Mouse (Mus musculus) embryonic facial prominence, embryonic 11.5 days (tissue): ENCODE data around the gene Rbpms2. TPM values are rescaled to one million over a fixed set of nuclear protein-coding genes. Genes with fewer than 3 reads are reported as not detected.
"Not testable (repeated sequence)": the region's sequence is repeated elsewhere in the genome, so short reads cannot be mapped to it uniquely, and the experiment has no call there.

Experiments
- ATAC-seq: fragments of 200-750 bp; cut with Nextera tagmentation; replicated peaks from 2 replicates; pipeline ENCODE4 v1.8.0; 2017; ENCODE audit warnings: low read depth; ENCODE audit not compliant: insufficient number of reproducible peaks, low FRiP score, low TSS enrichment
- DNase-seq: peaks from one replicate; pipeline ENCODE4 v3.0.0-alpha.2; 2015; ENCODE audit warnings: low spot score
- H3K27ac ChIP-seq: fragments of 300-500 bp; sonication (generic); replicated peaks from 2 replicates; pipeline ENCODE4 v1.5.1; 2014; ENCODE audit warnings: mild to moderate bottlenecking, low read depth, low read length, control low read depth
- H3K27me3 ChIP-seq: fragments of 300-500 bp; sonication (generic); 2 replicates; pipeline ENCODE4 v1.6.1; 2014; ENCODE audit warnings: mild to moderate bottlenecking, low read length, moderate library complexity, mixed read lengths; ENCODE audit not compliant: control insufficient read depth, insufficient read depth
- H3K36me3 ChIP-seq: fragments of 300-500 bp; sonication (generic); replicated peaks from 2 replicates; pipeline ENCODE4 v1.6.1; 2014; ENCODE audit warnings: low read depth, mild to moderate bottlenecking, low read length, moderate library complexity, mixed read lengths; ENCODE audit not compliant: control insufficient read depth, insufficient read depth
- H3K4me1 ChIP-seq: fragments of 300-500 bp; sonication (generic); 2 replicates; pipeline ENCODE4 v1.6.1; 2014; ENCODE audit warnings: low read length, mixed read lengths; ENCODE audit not compliant: control insufficient read depth, insufficient read depth
- H3K4me2 ChIP-seq: fragments of 300-500 bp; sonication (generic); 2 replicates; pipeline ENCODE4 v1.6.1; 2014; ENCODE audit warnings: low read depth, mild to moderate bottlenecking, control low read depth, low read length, moderate library complexity
- H3K4me3 ChIP-seq: fragments of 300-500 bp; sonication (generic); 2 replicates; pipeline ENCODE4 v1.5.1; 2014; ENCODE audit warnings: low read depth, low read length, control low read depth
- H3K9ac ChIP-seq: fragments of 300-500 bp; sonication (generic); replicated peaks from 2 replicates; pipeline ENCODE4 v1.6.1; 2014; ENCODE audit warnings: mild to moderate bottlenecking, control low read depth, low read length
- H3K9me3 ChIP-seq: fragments of 300-500 bp; sonication (generic); replicated peaks from 2 replicates; pipeline ENCODE4 v1.6.1; 2016; ENCODE audit warnings: mild to moderate bottlenecking, low read length, inconsistent platforms, mixed read lengths; ENCODE audit not compliant: control insufficient read depth
- WGBS: fragments of 180-500 bp; shearing (Covaris S2); extraction: QIAGEN DNeasy Blood & Tissue Kit; methylation state at CpG from one replicate; pipeline ENCODE4 v1.1.7; 2014; 5-methylcytosine and 5-hydroxymethylcytosine counted together
- polyA plus RNA-seq: library from polyadenylated mRNA; unstranded; fragments of >200 nt; fragmentation: Nextera tagmentation; extraction: Ambion mirVana; gene quantifications from 2 replicates; pipeline ENCODE4 v1.2.1, GENCODE M21; 2014

The Rbpms2 gene
- polyA plus RNA-seq, 1 experiment from 2014 or later: 20.4 TPM

- DNase-seq: no peak
- H3K4me2 ChIP-seq: peak overlapping the region; percentile 78
- H3K36me3 ChIP-seq: no peaks in the 10 kb centered on the region
- no peaks in the 10 kb centered on the region; the same call in none of the 2 replicates for H3K4me1 ChIP-seq
- no peak overlapping the region for H3K27ac ChIP-seq
- no peaks in the 10 kb centered on the region for H3K27me3 ChIP-seq
- peak overlapping the region; percentile 75 for H3K9ac ChIP-seq
- H3K9me3 ChIP-seq: no peaks in the 10 kb centered on the region
- no peak for ATAC-seq
- WGBS: 0% methylated on average over 3 of the region's 3 CpGs
- peak overlapping the region; percentile 76 for H3K4me3 ChIP-seq
Measured at GRCm38 (mm10) chr9:65677119-65677462, 47.6 kb downstream of the Rbpms2 start.

GRCm38 (mm10) chr9:65679181-65679761, 49.8 kb downstream of the Rbpms2 start:
- Histone ChIP-seq H3K27ac (peak overlapping the region; percentile 54), H3K4me3 (peak overlapping the region; percentile 24), H3K27me3 (no peaks in the 10 kb centered on the region), H3K4me2 (peak overlapping the region; percentile 45), H3K9me3 (no peaks in the 10 kb centered on the region), H3K36me3 (no peaks in the 10 kb centered on the region), H3K9ac (peak overlapping the region; percentile 25; the same call in 1 of the 2 replicates), H3K4me1 (no peaks in the 10 kb centered on the region; the same call in none of the 2 replicates)
- ATAC-seq (no peak; the same call in 1 of the 2 replicates), DNase-seq (peak; percentile 63)
- 12% methylated on average over 5 of the region's 5 CpGs for WGBS

- Histone ChIP-seq H3K9me3 (no peaks in the 10 kb centered on the region), H3K27me3 (no peaks in the 10 kb centered on the region), H3K4me2 (no peak overlapping the region), H3K4me1 (no peaks in the 10 kb centered on the region; the same call in none of the 2 replicates), H3K36me3 (peaks cover under 1% of the 10 kb centered on the region; the same call in 1 of the 2 replicates), H3K4me3 (no peak overlapping the region), H3K9ac (no peak overlapping the region), H3K27ac (no peak overlapping the region)
- 89% methylated on average over 4 of the region's 4 CpGs for WGBS
- ATAC-seq (no peak), DNase-seq (no peak)
Measured at GRCm38 (mm10) chr9:65680938-65681633, 51.6 kb downstream of the Rbpms2 start.

- H3K27me3 ChIP-seq: no peaks in the 10 kb centered on the region
- no peaks in the 10 kb centered on the region for H3K9me3 ChIP-seq
- H3K9ac ChIP-seq: no peak overlapping the region
- 84% methylated on average over 2 of the region's 2 CpGs for WGBS
- H3K4me3 ChIP-seq: no peak overlapping the region
- no peak overlapping the region for H3K27ac ChIP-seq
- no peak overlapping the region for H3K4me2 ChIP-seq
- H3K36me3 ChIP-seq: peaks cover 5% of the 10 kb centered on the region; the same call in 1 of the 2 replicates
- no peak for DNase-seq
- no peaks in the 10 kb centered on the region; the same call in none of the 2 replicates for H3K4me1 ChIP-seq
- ATAC-seq: no peak
Measured at GRCm38 (mm10) chr9:65681634-65681940, 52.1 kb downstream of the Rbpms2 start.

- ATAC-seq: no peak
- no peaks in the 10 kb centered on the region for H3K9me3 ChIP-seq
- DNase-seq: no peak
- H3K27me3 ChIP-seq: no peaks in the 10 kb centered on the region
- no peaks in the 10 kb centered on the region; the same call in none of the 2 replicates for H3K4me1 ChIP-seq
- no peak overlapping the region for H3K9ac ChIP-seq
- H3K27ac ChIP-seq: no peak overlapping the region
- H3K36me3 ChIP-seq: peaks cover 5% of the 10 kb centered on the region; the same call in 1 of the 2 replicates
- no peak overlapping the region for H3K4me2 ChIP-seq
- 84% methylated on average over 3 of the region's 3 CpGs for WGBS
- no peak overlapping the region for H3K4me3 ChIP-seq
Measured at GRCm38 (mm10) chr9:65682183-65682582, 52.7 kb downstream of the Rbpms2 start.

GRCm38 (mm10) chr9:65682994-65683393, 53.5 kb downstream of the Rbpms2 start:
- H3K4me1 ChIP-seq: no peaks in the 10 kb centered on the region; the same call in 1 of the 2 replicates
- 91% methylated on average over 1 of the region's 1 CpGs for WGBS

GRCm38 (mm10) chr9:65684704-65685103, 55.3 kb downstream of the Rbpms2 start:
- DNase-seq: no peak
- Histone ChIP-seq H3K27ac (no peak overlapping the region), H3K4me2 (no peak overlapping the region), H3K4me1 (no peaks in the 10 kb centered on the region), H3K36me3 (peaks cover 9% of the 10 kb centered on the region; the same call in 1 of the 2 replicates), H3K4me3 (no peak overlapping the region), H3K9ac (no peak overlapping the region), H3K9me3 (no peaks in the 10 kb centered on the region), H3K27me3 (no peaks in the 10 kb centered on the region)
- ATAC-seq: no peak
- 90% methylated on average over 2 of the region's 2 CpGs for WGBS

More at GRCm38 (mm10) chr9:65682994-65683393, 53.5 kb downstream of the Rbpms2 start:
- Histone ChIP-seq H3K27ac (no peak overlapping the region), H3K9ac (no peak overlapping the region), H3K4me2 (no peak overlapping the region), H3K36me3 (peaks cover 9% of the 10 kb centered on the region; the same call in 1 of the 2 replicates), H3K4me3 (no peak overlapping the region), H3K27me3 (no peaks in the 10 kb centered on the region), H3K9me3 (no peaks in the 10 kb centered on the region)
- DNase-seq: peak; percentile 56
- no peak for ATAC-seq

- not testable (repeated sequence) for H3K4me1 ChIP-seq, H3K9me3 ChIP-seq, H3K27me3 ChIP-seq, H3K4me2 ChIP-seq, H3K4me3 ChIP-seq, DNase-seq, H3K27ac ChIP-seq, ATAC-seq, H3K36me3 ChIP-seq, H3K9ac ChIP-seq
- 63% methylated on average over 2 of the region's 2 CpGs for WGBS
Measured at GRCm38 (mm10) chr9:65689869-65690268, 60.4 kb downstream of the Rbpms2 start.
